Mouse (Mus musculus): ENCODE results near the gene Nutf2-ps1. TPM values are rescaled to one million over a fixed set of nuclear protein-coding genes. Genes with fewer than 3 reads are reported as not detected.

Gene Nutf2-ps1
- total and polyA plus RNA-seq, 2 experiments from 2014 or later, result 94.6 to 160 TPM

DNA sequence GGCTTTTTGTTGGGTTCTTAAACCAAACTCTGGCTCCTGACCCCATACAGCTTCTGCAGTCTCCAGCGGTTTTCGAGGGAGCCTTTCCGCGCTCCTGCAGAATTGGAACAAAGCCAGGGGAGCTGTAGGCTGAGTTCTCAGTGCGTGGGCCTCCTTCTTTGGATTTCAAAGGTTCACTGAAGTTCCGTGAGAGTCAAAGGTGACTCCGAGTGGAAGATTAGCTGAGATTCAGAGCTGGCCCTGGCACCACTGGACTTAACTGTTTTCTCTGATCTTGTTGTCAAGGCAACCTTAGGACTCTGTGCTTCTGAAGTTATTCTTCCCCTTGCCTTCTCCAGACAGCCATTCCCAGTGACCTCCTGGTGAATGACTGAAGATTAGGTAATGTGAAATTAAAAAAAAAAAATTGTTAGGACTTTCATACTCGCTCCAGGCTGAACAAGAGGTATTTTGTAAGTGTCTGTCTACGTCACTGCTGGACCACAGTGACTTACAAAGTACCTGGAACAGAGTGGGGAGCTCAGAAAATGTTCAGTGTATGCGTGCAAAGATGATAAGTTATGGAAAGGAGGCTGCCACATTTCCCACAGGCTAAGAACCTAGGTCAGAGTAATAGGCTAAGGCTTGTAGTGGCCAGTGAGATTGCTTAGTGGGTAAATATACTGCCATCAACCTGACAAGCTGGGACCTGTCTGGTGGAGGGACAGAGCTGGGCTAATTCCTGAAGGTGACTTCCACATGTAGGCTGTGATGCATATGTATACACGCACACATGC, 11.7 kb downstream of the Nutf2-ps1 start:
- DNase-seq (ENCODE audit: low spot score), result no peak
- H3K9me3 ChIP-seq (ENCODE audit: low read length), result no peaks in the 10 kb centered on the region
- no peak overlapping the region for H3K4me2 ChIP-seq (ENCODE audit: low read depth, low read length, poor library complexity, severe bottlenecking)
- 35% methylated on average over 11 of the region's 11 CpGs for WGBS
- H3K4me3 ChIP-seq (ENCODE audit: low read depth, low read length), result no peak overlapping the region
- no peaks in the 10 kb centered on the region for H3K36me3 ChIP-seq (ENCODE audit: insufficient read depth, low read length)
- H3K27ac ChIP-seq (ENCODE audit: low read depth, low read length), result no peak overlapping the region
- peaks cover 3% of the 10 kb centered on the region; the same call in 1 of the 2 replicates for H3K4me1 ChIP-seq (ENCODE audit: insufficient read depth, low read length)
- no peak overlapping the region for H3K9ac ChIP-seq (replicated peaks; ENCODE audit: low read length, poor library complexity, severe bottlenecking)
- no peak for ATAC-seq (ENCODE audit: low FRiP score)
- no peaks in the 10 kb centered on the region for H3K27me3 ChIP-seq (ENCODE audit: insufficient read depth, low read length)
- TF ChIP-seq CTCF (IDR thresholded peaks at IDR 0.05), result no peak

GRCm38 (mm10) chr19:53576061-53576460, 12.8 kb downstream of the Nutf2-ps1 start:
- Histone ChIP-seq H3K4me3 (ENCODE audit: low read depth, low read length) (no peak overlapping the region), H3K4me1 (ENCODE audit: insufficient read depth, low read length) (peaks cover 3% of the 10 kb centered on the region; the same call in 1 of the 2 replicates), H3K27ac (ENCODE audit: low read depth, low read length) (no peak overlapping the region), H3K9me3 (ENCODE audit: low read length) (no peaks in the 10 kb centered on the region), H3K9ac (replicated peaks; ENCODE audit: low read length, poor library complexity, severe bottlenecking) (no peak overlapping the region), H3K36me3 (ENCODE audit: insufficient read depth, low read length) (no peaks in the 10 kb centered on the region), H3K27me3 (ENCODE audit: insufficient read depth, low read length) (no peaks in the 10 kb centered on the region), H3K4me2 (ENCODE audit: low read depth, low read length, poor library complexity, severe bottlenecking) (no peak overlapping the region)
- ATAC-seq (ENCODE audit: low FRiP score) (no peak), DNase-seq (ENCODE audit: low spot score) (no peak)
- WGBS, result 85% methylated on average over 7 of the region's 7 CpGs
- TF ChIP-seq CTCF (IDR thresholded peaks at IDR 0.05), result no peak

DNA sequence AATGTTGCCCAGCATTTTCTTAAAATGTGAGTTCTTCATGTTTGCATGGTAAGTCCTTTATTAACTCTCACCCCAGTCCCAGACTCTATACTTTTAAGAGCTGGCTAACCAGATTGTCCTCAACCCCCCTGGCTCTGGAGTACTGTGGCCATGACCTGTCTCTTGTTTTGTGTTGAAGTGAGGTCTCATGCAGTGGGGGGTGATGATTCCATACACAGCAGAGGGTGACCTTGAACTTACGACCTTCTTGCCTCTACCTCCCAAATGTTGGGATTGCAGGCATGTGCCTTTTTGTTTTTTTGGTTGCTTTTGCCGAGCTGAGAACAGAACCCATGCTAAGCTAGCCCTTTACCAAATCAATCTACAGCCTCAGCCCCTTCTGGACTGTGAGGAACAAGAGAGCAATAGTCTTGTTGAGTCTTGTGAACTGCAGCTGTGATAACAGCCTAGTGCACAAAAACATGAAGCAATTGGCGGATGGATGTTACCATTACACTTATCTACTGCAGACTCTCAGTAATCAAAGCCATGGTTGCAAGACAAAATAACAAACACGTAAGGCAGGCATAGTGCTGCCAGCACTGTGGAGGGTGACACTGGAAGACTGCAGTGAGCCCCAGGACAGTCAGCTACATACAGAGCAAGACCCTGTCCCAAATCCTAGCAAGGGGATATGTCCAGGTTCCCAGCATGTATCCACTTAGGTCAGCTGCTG, 13.4 kb downstream of the Nutf2-ps1 start:
- 83% methylated on average over 4 of the region's 4 CpGs for WGBS
- H3K4me1 ChIP-seq (ENCODE audit: insufficient read depth, low read length), result peaks cover 3% of the 10 kb centered on the region; the same call in 1 of the 2 replicates
- no peaks in the 10 kb centered on the region for H3K36me3 ChIP-seq (ENCODE audit: insufficient read depth, low read length)
- no peaks in the 10 kb centered on the region for H3K9me3 ChIP-seq (ENCODE audit: low read length)
- H3K4me2 ChIP-seq (ENCODE audit: low read depth, low read length, poor library complexity, severe bottlenecking), result no peak overlapping the region
- ATAC-seq (ENCODE audit: low FRiP score), result no peak
- DNase-seq (ENCODE audit: low spot score), result no peak
- H3K27ac ChIP-seq (ENCODE audit: low read depth, low read length), result no peak overlapping the region
- no peaks in the 10 kb centered on the region for H3K27me3 ChIP-seq (ENCODE audit: insufficient read depth, low read length)
- H3K4me3 ChIP-seq (ENCODE audit: low read depth, low read length), result no peak overlapping the region
- no peak for TF ChIP-seq CTCF (IDR thresholded peaks at IDR 0.05)
- H3K9ac ChIP-seq (replicated peaks; ENCODE audit: low read length, poor library complexity, severe bottlenecking), result no peak overlapping the region

DNA sequence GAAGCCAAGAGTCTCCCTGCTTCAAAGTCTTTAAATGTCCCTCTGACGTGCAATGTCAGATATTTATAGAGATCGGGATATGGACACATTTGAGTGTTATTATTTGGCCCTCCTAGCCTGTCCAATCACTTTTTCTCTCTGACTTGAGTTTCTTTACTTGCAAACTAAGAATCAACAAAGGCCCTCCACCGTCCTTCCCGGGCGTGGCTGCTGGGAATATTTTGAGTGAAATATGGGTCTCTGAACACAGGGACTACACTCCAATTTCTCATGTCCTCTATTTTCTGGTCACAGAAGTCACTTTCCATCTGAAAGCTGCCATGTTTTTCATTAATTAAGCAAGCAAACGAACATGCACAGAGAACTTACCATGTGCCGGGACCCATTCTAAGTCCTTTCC, 14.3 kb downstream of the Nutf2-ps1 start:
- Histone ChIP-seq H3K9me3 (ENCODE audit: low read length) (no peaks in the 10 kb centered on the region), H3K27ac (ENCODE audit: low read depth, low read length) (no peak overlapping the region), H3K9ac (replicated peaks; ENCODE audit: low read length, poor library complexity, severe bottlenecking) (no peak overlapping the region), H3K4me1 (ENCODE audit: insufficient read depth, low read length) (peaks cover 3% of the 10 kb centered on the region; the same call in 1 of the 2 replicates), H3K4me2 (ENCODE audit: low read depth, low read length, poor library complexity, severe bottlenecking) (no peak overlapping the region), H3K36me3 (ENCODE audit: insufficient read depth, low read length) (no peaks in the 10 kb centered on the region), H3K4me3 (ENCODE audit: low read depth, low read length) (no peak overlapping the region), H3K27me3 (ENCODE audit: insufficient read depth, low read length) (no peaks in the 10 kb centered on the region)
- DNase-seq (ENCODE audit: low spot score) (no peak), ATAC-seq (ENCODE audit: low FRiP score) (no peak)
- WGBS, result 89% methylated on average over 7 of the region's 7 CpGs
- TF ChIP-seq CTCF (IDR thresholded peaks at IDR 0.05), result no peak

GRCm38 (mm10) chr19:53574131-53574530, 14.7 kb downstream of the Nutf2-ps1 start:
- H3K9ac ChIP-seq (replicated peaks; ENCODE audit: low read length, poor library complexity, severe bottlenecking), result no peak overlapping the region
- DNase-seq (ENCODE audit: low spot score) (no peak), ATAC-seq (ENCODE audit: low FRiP score) (no peak)
- no peak for TF ChIP-seq CTCF (IDR thresholded peaks at IDR 0.05)
- H3K4me2 ChIP-seq (ENCODE audit: low read depth, low read length, poor library complexity, severe bottlenecking), result no peak overlapping the region
- H3K9me3 ChIP-seq (ENCODE audit: low read length), result no peaks in the 10 kb centered on the region
- 43% methylated on average over 8 of the region's 8 CpGs for WGBS
- no peaks in the 10 kb centered on the region for H3K36me3 ChIP-seq (ENCODE audit: insufficient read depth, low read length)
- no peaks in the 10 kb centered on the region for H3K27me3 ChIP-seq (ENCODE audit: insufficient read depth, low read length)
- no peak overlapping the region for H3K27ac ChIP-seq (ENCODE audit: low read depth, low read length)
- H3K4me3 ChIP-seq (ENCODE audit: low read depth, low read length), result no peak overlapping the region
- H3K4me1 ChIP-seq (ENCODE audit: insufficient read depth, low read length), result peaks cover 3% of the 10 kb centered on the region; the same call in 1 of the 2 replicates

DNA sequence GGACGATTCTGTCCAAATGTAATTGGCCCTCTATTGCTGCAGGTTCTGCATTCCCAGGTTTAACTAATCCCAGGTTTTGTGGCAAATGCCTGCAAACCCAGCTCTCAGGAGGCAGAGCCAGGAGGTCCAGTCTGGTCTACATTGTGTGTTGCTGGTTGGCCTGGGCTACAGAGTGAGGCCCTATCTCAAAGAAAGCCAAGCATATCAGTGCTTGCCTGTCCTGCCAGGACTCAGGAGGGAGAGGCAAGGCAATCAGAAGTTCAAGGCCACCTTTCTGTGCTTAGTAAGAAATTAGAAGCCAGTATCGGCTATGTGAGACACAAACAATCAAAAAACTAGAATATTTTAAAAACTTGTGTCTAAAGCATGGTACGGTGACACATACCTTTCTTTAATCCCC, 15.7 kb downstream of the Nutf2-ps1 start:
- Histone ChIP-seq H3K36me3 (ENCODE audit: insufficient read depth, low read length) (no peaks in the 10 kb centered on the region), H3K9ac (replicated peaks; ENCODE audit: low read length, poor library complexity, severe bottlenecking) (no peak overlapping the region), H3K4me3 (ENCODE audit: low read depth, low read length) (no peak overlapping the region), H3K4me2 (ENCODE audit: low read depth, low read length, poor library complexity, severe bottlenecking) (no peak overlapping the region), H3K27me3 (ENCODE audit: insufficient read depth, low read length) (no peaks in the 10 kb centered on the region), H3K27ac (ENCODE audit: low read depth, low read length) (no peak overlapping the region), H3K4me1 (ENCODE audit: insufficient read depth, low read length) (peaks cover 3% of the 10 kb centered on the region; the same call in 1 of the 2 replicates), H3K9me3 (ENCODE audit: low read length) (no peaks in the 10 kb centered on the region)
- no peak for DNase-seq (ENCODE audit: low spot score)
- 84% methylated on average over 3 of the region's 3 CpGs for WGBS
- ATAC-seq (ENCODE audit: low FRiP score), result no peak
- TF ChIP-seq CTCF (IDR thresholded peaks at IDR 0.05), result no peak

All from midbrain, postnatal 0 days (tissue).